Mouse (Mus musculus): ENCODE data around the gene Stra8.

Gene Stra8

GRCm38 (mm10) chr6:34902578-34902977 lies 17.4 kb upstream of the Stra8 start:
- CTCF ChIA-PET = no interaction called here

GRCm38 (mm10) chr6:34903441-34903840 lies 16.5 kb upstream of the Stra8 start:
- CTCF ChIA-PET = no interaction called here

GRCm38 (mm10) chr6:34903851-34904250 lies 16.1 kb upstream of the Stra8 start:
- CTCF ChIA-PET = no interaction called here

GRCm38 (mm10) chr6:34904361-34904760 lies 15.6 kb upstream of the Stra8 start:
- CTCF ChIA-PET = no interaction called here

GRCm38 (mm10) chr6:34906125-34906524 lies 13.8 kb upstream of the Stra8 start:
- CTCF ChIA-PET = interaction anchor here (1.2 kb wide), 1 partner anchor 19 kb away, joined by 4 read pairs; no protein-coding TSS in a partner anchor

GRCm38 (mm10) chr6:34906661-34907060 lies 13.3 kb upstream of the Stra8 start:
- CTCF ChIA-PET = interaction anchor here (1.2 kb wide), 1 partner anchor 19 kb away, joined by 4 read pairs; no protein-coding TSS in a partner anchor

- CTCF ChIA-PET = no interaction called here
Measured at GRCm38 (mm10) chr6:34907121-34907614, 12.8 kb upstream of the Stra8 start.

GRCm38 (mm10) chr6:34907696-34908260 lies 12.2 kb upstream of the Stra8 start:
- CTCF ChIA-PET = interaction anchor here (0.6 to 0.8 kb wide), 2 partner anchors 11 to 302 kb away, joined by 3 to 6 read pairs; no protein-coding TSS in a partner anchor

GRCm38 (mm10) chr6:34909631-34910345 lies 10.2 kb upstream of the Stra8 start:
- CTCF ChIA-PET = no interaction called here

- CTCF ChIA-PET = no interaction called here
Measured at GRCm38 (mm10) chr6:34910371-34911219, 9.4 kb upstream of the Stra8 start, which contains the start of gene Wdr91. TSS of gene Wdr91 (minus strand) at chr6:34910876.

GRCm38 (mm10) chr6:34913341-34914040 lies 6.5 kb upstream of the Stra8 start:
- CTCF ChIA-PET = no interaction called here

GRCm38 (mm10) chr6:34914462-34914861 lies 5.5 kb upstream of the Stra8 start:
- CTCF ChIA-PET = no interaction called here

- CTCF ChIA-PET = no interaction called here
Measured at GRCm38 (mm10) chr6:34919146-34919545, 817 bp upstream of the Stra8 start.

- CTCF ChIA-PET = no interaction called here
Measured at GRCm38 (mm10) chr6:34920631-34921030, 668 bp downstream of the Stra8 start.

- CTCF ChIA-PET = interaction anchor here (0.6 to 0.7 kb wide), 2 partner anchors 103 to 292 kb away, joined by 3 to 15 read pairs; no protein-coding TSS in a partner anchor
Measured at GRCm38 (mm10) chr6:34921941-34922340, 2.0 kb downstream of the Stra8 start.

GRCm38 (mm10) chr6:34927156-34927555 lies 7.2 kb downstream of the Stra8 start:
- CTCF ChIA-PET = no interaction called here

GRCm38 (mm10) chr6:34927594-34927993 lies 7.6 kb downstream of the Stra8 start:
- CTCF ChIA-PET = no interaction called here

- CTCF ChIA-PET = interaction anchor here (0.9 kb wide), 1 partner anchor 9 kb away, joined by 10 read pairs; no protein-coding TSS in a partner anchor
Measured at GRCm38 (mm10) chr6:34932633-34933032, 12.7 kb downstream of the Stra8 start.

- CTCF ChIA-PET = no interaction called here
Measured at GRCm38 (mm10) chr6:34936743-34937142, 16.8 kb downstream of the Stra8 start.

- CTCF ChIA-PET = no interaction called here
Measured at GRCm38 (mm10) chr6:34938280-34938928, 18.4 kb downstream of the Stra8 start.

GRCm38 (mm10) chr6:34938929-34939325 lies 19.0 kb downstream of the Stra8 start:
- CTCF ChIA-PET = interaction anchor here (0.7 kb wide), 1 partner anchor 480 kb away, joined by 5 read pairs; no protein-coding TSS in a partner anchor
